Mouse (Mus musculus) neural tube, embryonic 14.5 days (tissue): ENCODE data around the gene Ltbp3. TPM values are rescaled to one million over a fixed set of nuclear protein-coding genes. Genes with fewer than 3 reads are reported as not detected.
A peak's percentile ranks its signal among the peaks of the same experiment; 100 is the strongest.

Experiments
- ATAC-seq: fragments of 200-750 bp; cut with Nextera tagmentation; 2 replicates; pipeline ENCODE4 v1.8.0; 2017; ENCODE audit warnings: low read depth, mild to moderate bottlenecking, moderate TSS enrichment, moderate library complexity
- H3K27ac ChIP-seq: fragments of 300-500 bp; sonication (generic); 2 replicates; pipeline ENCODE4 v1.5.1; 2014; ENCODE audit warnings: low read depth, mild to moderate bottlenecking, control low read depth, low read length, moderate library complexity, mixed read lengths
- H3K27me3 ChIP-seq: fragments of 300-500 bp; sonication (generic); 2 replicates; pipeline ENCODE4 v1.6.1; 2014; ENCODE audit warnings: low read length; ENCODE audit not compliant: control insufficient read depth, insufficient read depth
- H3K36me3 ChIP-seq: fragments of 300-500 bp; sonication (generic); 2 replicates; pipeline ENCODE4 v1.6.1; 2014; ENCODE audit warnings: low read length, mixed read lengths; ENCODE audit not compliant: control insufficient read depth, insufficient read depth
- H3K4me1 ChIP-seq: fragments of 300-500 bp; sonication (generic); 2 replicates; pipeline ENCODE4 v1.6.1; 2014; ENCODE audit warnings: low read length; ENCODE audit not compliant: control insufficient read depth, insufficient read depth
- H3K4me2 ChIP-seq: fragments of 300-500 bp; sonication (generic); 2 replicates; pipeline ENCODE4 v1.6.1; 2014; ENCODE audit warnings: mild to moderate bottlenecking, low read depth, low read length, control low read depth
- H3K4me3 ChIP-seq: fragments of 300-500 bp; sonication (generic); 2 replicates; pipeline ENCODE4 v1.5.1; 2014; ENCODE audit warnings: low read depth, low read length, control low read depth, mixed read lengths
- H3K9ac ChIP-seq: fragments of 300-500 bp; sonication (generic); replicated peaks from 2 replicates; pipeline ENCODE4 v1.6.1; 2014; ENCODE audit warnings: low read depth, mild to moderate bottlenecking, control low read depth, low read length, mixed read lengths
- H3K9me3 ChIP-seq: fragments of 300-500 bp; sonication (generic); 2 replicates; pipeline ENCODE4 v1.6.1; 2016; ENCODE audit warnings: low read length; ENCODE audit not compliant: control insufficient read depth
- WGBS: fragments of 180-500 bp; shearing (Covaris S2); extraction: QIAGEN DNeasy Blood & Tissue Kit; methylation state at CpG from one replicate; pipeline ENCODE4 v1.1.7; 2014; 5-methylcytosine and 5-hydroxymethylcytosine counted together
- polyA plus RNA-seq: library from polyadenylated mRNA; unstranded; fragments of >200 nt; fragmentation: Nextera tagmentation; extraction: Ambion mirVana; gene quantifications from 2 replicates; pipeline ENCODE4 v1.2.1, GENCODE M21; 2014

Ltbp3 gene
- polyA plus RNA-seq, 1 experiment from 2014 or later, result 14.0 TPM

- Histone ChIP-seq H3K4me3 (no peak overlapping the region), H3K27me3 (no peaks in the 10 kb centered on the region), H3K4me2 (no peak overlapping the region), H3K36me3 (peaks cover 31% of the 10 kb centered on the region), H3K9me3 (no peaks in the 10 kb centered on the region), H3K4me1 (peaks cover 12% of the 10 kb centered on the region), H3K27ac (no peak overlapping the region), H3K9ac (no peak overlapping the region)
- 91% methylated on average over 6 of the region's 6 CpGs for WGBS
- no peak for ATAC-seq
These were observed 19.5 kb upstream of the Ltbp3 start for GRCm38 (mm10) chr19:5721233-5721632.

DNA sequence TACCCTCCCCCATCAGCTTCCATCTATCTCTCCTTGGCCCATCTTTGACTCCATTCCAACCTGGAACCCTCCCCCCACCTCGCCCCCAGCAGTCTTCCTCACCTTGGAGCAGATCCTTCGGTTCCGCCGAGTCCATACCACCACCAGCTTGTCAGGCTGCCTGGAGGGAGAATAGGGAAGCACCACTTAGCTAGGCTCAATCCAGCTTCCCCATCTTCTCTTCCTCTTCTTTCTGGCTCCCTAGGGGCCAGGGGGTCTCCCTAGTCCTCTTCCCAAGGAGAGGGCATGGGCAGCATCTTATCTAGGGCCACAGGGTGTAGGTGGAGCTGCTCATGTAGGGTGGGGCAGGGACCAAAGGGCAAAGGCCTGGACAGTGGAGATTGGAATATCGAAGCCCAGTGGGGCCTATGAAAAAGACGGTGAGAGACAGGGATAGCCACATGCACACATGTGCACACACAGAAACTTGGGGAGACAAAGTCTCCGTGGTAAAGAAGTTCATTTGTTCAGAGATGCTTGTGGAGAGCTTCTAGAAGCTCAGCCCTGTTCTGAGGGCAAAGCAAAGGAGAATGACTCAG is 17.8 kb upstream of the Ltbp3 start:
- Histone ChIP-seq H3K9me3 (no peaks in the 10 kb centered on the region), H3K4me1 (peaks cover 28% of the 10 kb centered on the region), H3K27ac (no peak overlapping the region), H3K4me3 (no peak overlapping the region), H3K27me3 (no peaks in the 10 kb centered on the region), H3K4me2 (no peak overlapping the region), H3K36me3 (peaks cover 31% of the 10 kb centered on the region), H3K9ac (no peak overlapping the region)
- WGBS, result 89% methylated on average over 7 of the region's 7 CpGs
- ATAC-seq, result no peak

- H3K36me3 ChIP-seq, result peaks cover 31% of the 10 kb centered on the region
- 67% methylated on average over 4 of the region's 4 CpGs for WGBS
- no peak for ATAC-seq
- H3K27me3 ChIP-seq, result no peaks in the 10 kb centered on the region
- H3K9me3 ChIP-seq, result no peaks in the 10 kb centered on the region
- no peak overlapping the region for H3K9ac ChIP-seq
- no peak overlapping the region for H3K4me2 ChIP-seq
- no peak overlapping the region for H3K4me3 ChIP-seq
- H3K4me1 ChIP-seq, result peaks cover 35% of the 10 kb centered on the region
- no peak overlapping the region for H3K27ac ChIP-seq
These were observed 16.7 kb upstream of the Ltbp3 start for GRCm38 (mm10) chr19:5723934-5724548.

DNA sequence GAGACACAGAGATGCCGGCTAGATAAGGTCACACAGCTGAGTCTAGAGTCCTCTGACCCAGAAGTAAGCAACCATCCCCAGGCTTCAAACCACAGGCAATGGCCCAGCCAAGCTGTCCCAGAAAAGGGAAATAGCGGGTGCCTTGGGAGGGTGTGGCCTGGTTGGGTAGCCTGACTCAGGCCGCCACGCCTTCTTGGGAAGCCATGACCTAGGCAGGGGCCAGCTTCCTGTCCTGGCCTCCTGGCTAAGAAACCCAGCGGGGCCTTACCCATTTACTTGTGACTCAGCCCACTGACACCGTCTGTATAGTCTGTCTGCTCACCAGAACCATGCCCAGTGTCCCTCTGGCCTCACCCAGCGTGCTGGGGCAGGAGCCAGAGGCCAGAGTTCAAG is 16.2 kb upstream of the Ltbp3 start:
- H3K36me3 ChIP-seq, result peaks cover 28% of the 10 kb centered on the region
- H3K4me3 ChIP-seq, result no peak overlapping the region
- no peak overlapping the region for H3K9ac ChIP-seq

GRCm38 (mm10) chr19:5725029-5725707 is 15.5 kb upstream of the Ltbp3 start:
- H3K36me3 ChIP-seq, result peaks cover 21% of the 10 kb centered on the region
- peaks cover 41% of the 10 kb centered on the region for H3K4me1 ChIP-seq
- H3K4me3 ChIP-seq, result no peak overlapping the region
- no peak overlapping the region for H3K27ac ChIP-seq
- WGBS, result 66% methylated on average over 12 of the region's 12 CpGs
- no peaks in the 10 kb centered on the region for H3K9me3 ChIP-seq
- 0 out of 2 replicates have a peak overlapping the region, but pooled peaks have one; percentile 3 for H3K9ac ChIP-seq
- peak overlapping the region; percentile 99 for H3K4me2 ChIP-seq
- no peaks in the 10 kb centered on the region for H3K27me3 ChIP-seq
- no peak for ATAC-seq

More for the DNA sequence above, 16.2 kb upstream of the Ltbp3 start:
- 0 out of 2 replicates have a peak overlapping the region, but pooled peaks have one; percentile 11 for H3K4me2 ChIP-seq
- H3K27ac ChIP-seq, result no peak overlapping the region
- H3K9me3 ChIP-seq, result no peaks in the 10 kb centered on the region
- no peak for ATAC-seq
- peaks cover 36% of the 10 kb centered on the region for H3K4me1 ChIP-seq
- WGBS, result 64% methylated on average over 7 of the region's 7 CpGs
- H3K27me3 ChIP-seq, result no peaks in the 10 kb centered on the region

GRCm38 (mm10) chr19:5725767-5726515 is 14.8 kb upstream of the Ltbp3 start, which contains the start of gene Ehbp1l1:
Gene Ehbp1l1, minus strand, starts transcription at chr19:5726317.
- 15% methylated on average over 45 of the region's 49 CpGs for WGBS
- no peak for ATAC-seq
- H3K4me3 ChIP-seq, result peak within 1 kb of the TSS; percentile 73
- H3K4me2 ChIP-seq, result peak within 1 kb of the TSS; percentile 99
- H3K9ac ChIP-seq, result peak within 1 kb of the TSS; percentile 51
- H3K36me3 ChIP-seq, result peaks cover 14% of the 10 kb centered on the region
- no peak within 1 kb of the TSS for H3K27ac ChIP-seq
- peaks cover 48% of the 10 kb centered on the region for H3K4me1 ChIP-seq
- no peaks in the 10 kb centered on the region for H3K27me3 ChIP-seq
- H3K9me3 ChIP-seq, result no peaks in the 10 kb centered on the region

GRCm38 (mm10) chr19:5726961-5727578 is 13.6 kb upstream of the Ltbp3 start:
- WGBS, result 77% methylated on average over 15 of the region's 15 CpGs
- peak overlapping the region; percentile 99 for H3K4me2 ChIP-seq
- H3K36me3 ChIP-seq, result peaks cover 4% of the 10 kb centered on the region; the same call in 1 of the 2 replicates
- no peak for ATAC-seq
- H3K4me3 ChIP-seq, result peak overlapping the region; percentile 73
- peak overlapping the region; percentile 51 for H3K9ac ChIP-seq
- H3K27ac ChIP-seq, result peak overlapping the region; percentile 44; the same call in 1 of the 2 replicates
- H3K4me1 ChIP-seq, result peaks cover 56% of the 10 kb centered on the region
- no peaks in the 10 kb centered on the region for H3K27me3 ChIP-seq
- H3K9me3 ChIP-seq, result no peaks in the 10 kb centered on the region

GRCm38 (mm10) chr19:5727701-5728100 is 13.0 kb upstream of the Ltbp3 start:
- peak overlapping the region; percentile 44 for H3K27ac ChIP-seq

More at GRCm38 (mm10) chr19:5727701-5728100, 13.0 kb upstream of the Ltbp3 start:
- no peaks in the 10 kb centered on the region for H3K27me3 ChIP-seq
- 3% methylated on average over 14 of the region's 14 CpGs for WGBS
- no peaks in the 10 kb centered on the region for H3K9me3 ChIP-seq
- H3K4me1 ChIP-seq, result peaks cover 56% of the 10 kb centered on the region
- H3K9ac ChIP-seq, result peak overlapping the region; percentile 100
- no peaks in the 10 kb centered on the region; the same call in 1 of the 2 replicates for H3K36me3 ChIP-seq
- ATAC-seq, result no peak
- peak overlapping the region; percentile 73 for H3K4me3 ChIP-seq
- H3K4me2 ChIP-seq, result peak overlapping the region; percentile 99
